Mouse (Mus musculus): Measurements from ENCODE around the gene Cdkn3. TPM values are rescaled to one million over a fixed set of nuclear protein-coding genes. Genes with fewer than 3 reads are reported as not detected.
A peak's percentile ranks its signal among the peaks of the same experiment; 100 is the strongest.
"Not testable (repeated sequence)": the region's sequence is repeated elsewhere in the genome, so short reads cannot be mapped to it uniquely, and the experiment has no call there.

Gene Cdkn3
- polyA plus RNA-seq, 1 experiment from 2014 or later: 108 TPM

DNA sequence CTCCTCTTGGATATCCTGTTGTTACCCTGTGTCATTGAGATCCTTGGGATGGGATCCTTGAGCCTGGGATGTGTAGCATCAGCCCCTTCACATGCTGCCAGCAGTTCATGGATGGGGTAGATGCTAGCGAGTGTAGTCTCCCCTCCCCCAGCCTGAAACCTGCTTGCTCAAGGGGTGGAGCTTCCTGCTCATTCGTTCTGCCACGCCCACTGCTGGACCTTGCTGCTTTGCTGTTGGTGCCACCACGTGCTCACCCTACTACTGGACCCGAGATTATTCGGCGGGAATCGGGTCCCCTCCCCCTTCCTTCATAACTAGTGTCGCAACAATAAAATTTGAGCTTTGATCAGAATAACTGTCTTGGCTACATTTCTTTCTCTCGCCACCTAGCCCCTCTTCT is 6.0 kb upstream of the Cdkn3 start:
- WGBS (ENCODE audit: insufficient replicate concordance): 55% methylated on average over 10 of the region's 10 CpGs
- ATAC-seq (ENCODE audit: insufficient read depth); H3K36me3 ChIP-seq (replicated peaks): not testable (repeated sequence)

DNA sequence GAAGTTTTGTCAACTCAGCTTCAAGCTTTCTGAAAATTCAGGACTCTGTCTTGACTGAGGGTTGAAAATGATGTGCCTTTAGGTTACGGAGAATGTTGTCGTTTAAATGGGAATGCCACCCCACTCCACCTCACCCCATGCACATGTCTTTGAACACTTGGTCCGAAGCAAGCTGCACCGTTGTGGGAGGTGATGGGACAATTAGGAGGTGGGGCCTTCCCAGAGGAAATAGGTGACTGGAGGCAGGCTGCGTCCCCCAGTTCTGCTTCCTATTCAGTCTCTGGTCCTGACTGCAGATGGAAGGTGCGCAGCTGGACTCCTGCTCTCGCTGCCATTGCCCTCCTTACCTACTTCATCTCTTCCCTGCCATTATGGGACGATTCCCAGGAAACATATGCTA is 4.5 kb upstream of the Cdkn3 start:
- Histone ChIP-seq H3K27ac (replicated peaks) (no peak overlapping the region), H3K4me1 (replicated peaks) (peaks cover 5% of the 10 kb centered on the region), H3K4me2 (no peak overlapping the region), H3K36me3 (replicated peaks) (no peaks in the 10 kb centered on the region), H3K4me3 (replicated peaks) (no peak overlapping the region), H3K27me3 (no peaks in the 10 kb centered on the region), H3K9me3 (replicated peaks) (no peaks in the 10 kb centered on the region), H3K9ac (no peak overlapping the region)
- WGBS (ENCODE audit: insufficient replicate concordance): 74% methylated on average over 8 of the region's 8 CpGs
- no peak for ATAC-seq (ENCODE audit: insufficient read depth)

More for the DNA sequence above, 6.0 kb upstream of the Cdkn3 start:
- H3K4me3 ChIP-seq (replicated peaks); H3K9ac ChIP-seq; H3K4me1 ChIP-seq (replicated peaks); H3K27me3 ChIP-seq; H3K4me2 ChIP-seq; H3K9me3 ChIP-seq (replicated peaks); H3K27ac ChIP-seq (replicated peaks): not testable (repeated sequence)

DNA sequence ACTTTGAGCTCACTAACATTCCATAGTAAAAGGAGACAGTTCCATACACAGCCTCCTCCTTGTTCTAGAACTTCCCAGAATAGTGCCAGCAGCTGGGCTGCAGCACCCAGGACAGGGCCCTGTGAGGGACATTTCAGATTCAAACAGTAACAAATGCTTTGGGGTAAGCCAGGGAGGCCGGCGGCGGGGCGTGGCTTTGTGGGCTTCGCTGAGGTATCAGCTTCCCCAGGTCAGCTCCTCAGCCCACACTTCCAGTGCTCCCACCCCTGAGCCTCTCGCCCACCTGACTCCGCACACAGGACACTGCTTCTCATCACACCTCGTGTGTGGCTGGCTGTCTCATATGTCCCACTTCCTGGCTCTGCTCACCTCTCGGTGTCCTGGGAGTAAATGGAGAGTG is 2.6 kb upstream of the Cdkn3 start:
- H3K9ac ChIP-seq: no peak overlapping the region

DNA sequence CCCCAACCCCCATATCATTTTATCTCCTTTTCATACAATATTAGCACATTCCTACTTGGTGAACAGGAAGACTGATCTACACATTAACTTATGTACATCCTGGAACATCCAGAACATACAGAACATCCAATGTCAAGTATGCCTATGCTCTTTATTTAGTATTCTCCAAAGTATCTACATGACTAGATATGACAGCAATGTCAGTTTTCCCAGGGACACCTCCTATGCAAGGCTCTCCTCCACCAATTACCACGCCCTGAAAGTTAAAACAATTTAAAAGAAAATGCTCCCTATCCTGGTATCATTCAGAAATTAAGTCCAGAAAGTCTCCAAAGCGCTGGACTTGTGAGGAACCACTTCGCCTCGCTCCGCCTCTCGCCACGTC is 379 bp upstream of the Cdkn3 start:
- WGBS (ENCODE audit: insufficient replicate concordance): 2% methylated on average over 7 of the region's 7 CpGs
- H3K4me3 ChIP-seq (replicated peaks): peak overlapping the region; percentile 79
- 0 out of 2 replicates have a peak overlapping the region, but pooled peaks have one; percentile 39 for H3K27ac ChIP-seq (replicated peaks)
- peaks cover 21% of the 10 kb centered on the region for H3K36me3 ChIP-seq (replicated peaks)
- no peak for ATAC-seq (ENCODE audit: insufficient read depth)
- peak overlapping the region; percentile 74 for H3K4me2 ChIP-seq
- no peaks in the 10 kb centered on the region for H3K27me3 ChIP-seq
- H3K9ac ChIP-seq: no peak overlapping the region
- H3K4me1 ChIP-seq (replicated peaks): peaks cover 21% of the 10 kb centered on the region
- no peaks in the 10 kb centered on the region for H3K9me3 ChIP-seq (replicated peaks)

More for the DNA sequence above, 2.6 kb upstream of the Cdkn3 start:
- 63% methylated on average over 9 of the region's 9 CpGs for WGBS (ENCODE audit: insufficient replicate concordance)
- Histone ChIP-seq H3K4me1 (replicated peaks) (peaks cover 18% of the 10 kb centered on the region), H3K4me2 (no peak overlapping the region), H3K27ac (replicated peaks) (no peak overlapping the region), H3K36me3 (replicated peaks) (0 out of 2 replicates have a peak, but pooled peaks cover 1% of the 10 kb centered on the region), H3K9me3 (replicated peaks) (no peaks in the 10 kb centered on the region), H3K4me3 (replicated peaks) (no peak overlapping the region), H3K27me3 (no peaks in the 10 kb centered on the region)
- ATAC-seq (ENCODE audit: insufficient read depth): no peak

DNA sequence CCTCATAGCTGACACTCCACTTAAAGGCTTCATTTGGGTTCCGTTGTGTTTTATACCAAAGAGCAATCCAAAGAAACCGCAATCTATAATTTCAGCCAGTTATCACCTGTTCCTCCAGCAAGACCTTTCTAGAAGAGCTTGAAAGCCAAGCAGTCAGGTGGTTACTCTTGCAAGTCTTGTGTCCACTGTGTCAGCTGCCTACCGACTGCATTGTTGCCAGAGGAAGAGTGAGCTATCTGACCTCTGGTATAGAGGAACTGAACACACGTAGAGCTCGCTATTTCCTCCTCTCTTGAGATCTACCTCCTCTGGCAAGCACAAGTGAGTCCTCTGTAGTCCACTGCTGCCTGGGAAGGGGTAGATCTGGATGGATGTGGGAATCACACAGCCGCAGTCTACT is 845 bp downstream of the Cdkn3 start:
- peak overlapping the region; percentile 81 for H3K27ac ChIP-seq (replicated peaks)
- H3K4me2 ChIP-seq: peak overlapping the region; percentile 74
- peaks cover 28% of the 10 kb centered on the region for H3K36me3 ChIP-seq (replicated peaks)
- 27% methylated on average over 6 of the region's 6 CpGs for WGBS (ENCODE audit: insufficient replicate concordance)
- peak overlapping the region; percentile 79 for H3K4me3 ChIP-seq (replicated peaks)
- no peaks in the 10 kb centered on the region for H3K9me3 ChIP-seq (replicated peaks)
- H3K27me3 ChIP-seq: no peaks in the 10 kb centered on the region
- peaks cover 21% of the 10 kb centered on the region for H3K4me1 ChIP-seq (replicated peaks)
- ATAC-seq (ENCODE audit: insufficient read depth): no peak
- H3K9ac ChIP-seq: peak overlapping the region; percentile 89

DNA sequence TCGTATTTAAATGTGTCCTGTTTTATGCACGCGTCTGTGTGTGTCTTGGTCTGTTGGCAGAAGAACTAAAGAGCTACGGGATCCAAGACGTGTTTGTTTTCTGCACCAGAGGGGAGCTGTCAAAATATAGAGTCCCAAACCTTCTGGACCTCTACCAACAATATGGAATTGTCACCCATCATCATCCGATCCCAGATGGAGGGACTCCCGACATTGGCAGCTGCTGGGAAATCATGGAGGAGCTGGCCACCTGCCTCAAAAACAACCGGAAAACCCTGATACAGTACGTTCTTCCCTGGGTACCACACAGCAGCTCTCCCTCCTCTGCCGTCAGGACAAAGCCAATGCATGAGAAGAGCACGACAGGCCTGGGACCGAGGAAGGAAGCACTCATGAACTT is 6.8 kb downstream of the Cdkn3 start:
- H3K4me2 ChIP-seq: no peak overlapping the region
- H3K9me3 ChIP-seq (replicated peaks): no peaks in the 10 kb centered on the region
- H3K4me3 ChIP-seq (replicated peaks): no peak overlapping the region
- H3K4me1 ChIP-seq (replicated peaks): 0 out of 2 replicates have a peak, but pooled peaks cover 3% of the 10 kb centered on the region
- no peaks in the 10 kb centered on the region for H3K27me3 ChIP-seq
- no peak overlapping the region for H3K9ac ChIP-seq
- ATAC-seq (ENCODE audit: insufficient read depth): no peak
- H3K36me3 ChIP-seq (replicated peaks): peaks cover 83% of the 10 kb centered on the region
- WGBS (ENCODE audit: insufficient replicate concordance): 75% methylated on average over 12 of the region's 12 CpGs
- no peak overlapping the region for H3K27ac ChIP-seq (replicated peaks)

DNA sequence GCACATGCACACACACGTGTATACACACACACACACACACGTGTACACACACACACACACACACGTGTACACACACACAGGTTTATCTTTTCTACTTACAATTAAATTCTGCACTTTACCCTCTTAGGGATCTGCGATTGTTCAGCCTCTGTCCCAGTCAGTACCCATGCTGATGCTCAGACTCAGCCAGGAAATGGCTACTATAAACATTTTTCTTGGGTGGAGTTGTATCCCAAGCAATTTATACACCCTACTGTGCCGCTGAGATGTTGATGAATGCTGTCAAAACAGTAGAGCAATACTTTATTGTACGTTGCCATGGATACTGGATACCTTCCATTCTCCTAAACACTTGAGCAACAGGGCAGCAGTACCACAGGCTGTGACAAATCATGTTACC is 9.7 kb downstream of the Cdkn3 start:
- no peak overlapping the region for H3K9ac ChIP-seq
- ATAC-seq (ENCODE audit: insufficient read depth): no peak
- no peaks in the 10 kb centered on the region for H3K4me1 ChIP-seq (replicated peaks)
- H3K27ac ChIP-seq (replicated peaks): no peak overlapping the region
- H3K36me3 ChIP-seq (replicated peaks): peaks cover 89% of the 10 kb centered on the region
- 78% methylated on average over 6 of the region's 6 CpGs for WGBS (ENCODE audit: insufficient replicate concordance)
- no peak overlapping the region for H3K4me3 ChIP-seq (replicated peaks)
- H3K4me2 ChIP-seq: no peak overlapping the region
- no peaks in the 10 kb centered on the region for H3K27me3 ChIP-seq
- H3K9me3 ChIP-seq (replicated peaks): no peaks in the 10 kb centered on the region

DNA sequence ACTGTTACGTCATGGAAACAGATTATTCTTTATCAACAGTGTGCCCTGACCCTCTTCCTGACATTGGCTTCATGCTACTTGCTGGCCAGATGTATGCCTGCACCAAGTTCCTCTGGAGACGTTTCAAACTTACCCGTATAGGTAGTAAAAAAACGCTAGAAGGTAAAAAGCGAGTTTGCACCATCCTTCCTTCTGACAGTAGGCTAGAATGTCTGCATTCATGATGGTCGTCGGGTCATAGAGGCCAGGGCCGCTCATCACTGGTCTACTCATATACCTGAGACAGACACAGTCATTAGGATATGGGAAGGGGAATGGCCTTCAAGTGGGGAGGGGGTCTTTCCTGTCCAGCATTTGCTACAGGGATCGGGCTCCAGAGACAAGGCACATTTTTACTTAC is 18.4 kb downstream of the Cdkn3 start:
- no peak for ATAC-seq (ENCODE audit: insufficient read depth)
- 90% methylated on average over 9 of the region's 9 CpGs for WGBS (ENCODE audit: insufficient replicate concordance)
- no peak overlapping the region for H3K4me3 ChIP-seq (replicated peaks)
- H3K9ac ChIP-seq: no peak overlapping the region
- peaks cover 88% of the 10 kb centered on the region for H3K36me3 ChIP-seq (replicated peaks)
- H3K4me2 ChIP-seq: no peak overlapping the region
- no peaks in the 10 kb centered on the region for H3K27me3 ChIP-seq
- peaks cover 3% of the 10 kb centered on the region; the same call in 1 of the 2 replicates for H3K4me1 ChIP-seq (replicated peaks)
- H3K27ac ChIP-seq (replicated peaks): no peak overlapping the region
- peaks cover 8% of the 10 kb centered on the region; the same call in 1 of the 2 replicates for H3K9me3 ChIP-seq (replicated peaks)

DNA sequence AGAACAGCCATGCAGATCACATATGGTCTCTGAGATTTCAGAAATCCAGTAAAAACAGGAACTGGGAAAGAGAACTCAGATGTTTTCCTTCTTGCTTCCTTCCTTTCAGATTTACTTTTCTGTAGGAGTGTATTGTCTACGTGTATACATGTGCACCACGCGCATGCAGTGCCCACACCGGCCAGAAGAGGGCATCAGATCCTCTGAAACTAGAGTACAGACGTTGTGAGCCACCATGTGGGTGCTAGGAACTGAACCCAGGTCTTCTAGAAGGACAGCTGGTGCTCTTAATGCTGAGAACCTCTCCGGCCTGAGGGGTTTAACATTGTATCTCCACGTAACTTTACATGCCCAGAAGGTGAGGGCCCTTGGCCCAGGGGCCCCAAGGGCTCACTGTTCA is 18.9 kb downstream of the Cdkn3 start:
- ATAC-seq (ENCODE audit: insufficient read depth): no peak
- Histone ChIP-seq H3K27me3 (no peaks in the 10 kb centered on the region), H3K4me2 (no peak overlapping the region), H3K9ac (no peak overlapping the region), H3K9me3 (replicated peaks) (peaks cover 8% of the 10 kb centered on the region; the same call in 1 of the 2 replicates), H3K27ac (replicated peaks) (no peak overlapping the region), H3K4me3 (replicated peaks) (no peak overlapping the region), H3K36me3 (replicated peaks) (peaks cover 85% of the 10 kb centered on the region), H3K4me1 (replicated peaks) (peaks cover 3% of the 10 kb centered on the region; the same call in 1 of the 2 replicates)
- WGBS (ENCODE audit: insufficient replicate concordance): 84% methylated on average over 7 of the region's 7 CpGs

DNA sequence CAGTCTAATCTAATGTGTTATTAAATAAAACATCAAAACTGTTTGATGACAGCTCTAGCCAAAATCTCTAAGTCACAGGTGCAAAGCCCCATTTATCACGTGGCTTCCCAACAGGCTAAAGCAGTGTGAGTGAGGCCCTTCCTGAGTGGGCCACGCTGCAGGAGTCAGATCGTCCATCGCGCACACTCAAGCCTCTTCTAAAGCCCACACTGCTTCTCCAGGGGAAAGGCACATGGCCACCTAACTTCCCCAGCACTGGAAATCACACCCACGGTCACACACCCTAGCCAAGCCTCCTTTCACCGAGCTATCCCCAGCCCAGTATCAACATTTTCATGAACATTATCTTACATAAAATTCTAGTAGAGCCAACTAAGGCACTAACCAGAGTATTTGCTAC is 20.7 kb downstream of the Cdkn3 start:
- 87% methylated on average over 7 of the region's 7 CpGs for WGBS (ENCODE audit: insufficient replicate concordance)
- Histone ChIP-seq H3K4me1 (replicated peaks) (peaks cover 9% of the 10 kb centered on the region), H3K36me3 (replicated peaks) (peaks cover 77% of the 10 kb centered on the region), H3K9ac (no peak overlapping the region), H3K27me3 (no peaks in the 10 kb centered on the region), H3K9me3 (replicated peaks) (peaks cover 8% of the 10 kb centered on the region; the same call in 1 of the 2 replicates), H3K4me3 (replicated peaks) (no peak overlapping the region), H3K27ac (replicated peaks) (no peak overlapping the region), H3K4me2 (no peak overlapping the region)
- no peak for ATAC-seq (ENCODE audit: insufficient read depth)

DNA sequence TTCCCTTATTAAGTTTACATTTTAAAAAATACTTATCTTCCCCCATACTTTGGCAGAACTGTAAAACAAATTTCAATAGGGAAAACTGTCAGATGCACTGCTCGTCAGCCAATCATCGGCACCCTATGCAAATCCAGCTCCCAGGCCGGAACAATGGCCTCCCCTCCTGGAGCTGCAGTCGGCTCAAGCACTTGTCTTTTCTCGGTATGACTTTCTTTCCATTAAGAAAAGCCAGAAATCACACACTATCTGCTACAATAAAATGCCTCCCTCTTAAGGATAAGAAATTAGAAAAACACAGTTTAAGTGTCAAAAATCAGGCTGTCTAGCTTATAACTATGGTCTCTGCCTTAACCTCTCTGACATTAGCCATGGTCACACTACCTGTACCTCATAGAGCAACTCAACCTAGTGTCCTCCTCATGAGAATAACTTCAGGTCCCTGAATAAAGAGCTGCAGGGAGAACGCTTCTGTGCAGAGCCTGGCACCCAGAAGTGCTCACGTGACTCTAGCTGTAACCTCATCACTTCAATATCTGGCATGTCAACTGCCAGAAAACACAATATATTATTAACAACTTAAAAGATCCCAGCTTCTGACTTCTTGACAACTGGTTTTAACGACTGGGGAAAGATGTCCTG is 22.0 kb downstream of the Cdkn3 start:
- 82% methylated on average over 8 of the region's 8 CpGs for WGBS (ENCODE audit: insufficient replicate concordance)
- ATAC-seq (ENCODE audit: insufficient read depth): no peak
- H3K4me1 ChIP-seq (replicated peaks): peaks cover 18% of the 10 kb centered on the region
- H3K36me3 ChIP-seq (replicated peaks): peaks cover 66% of the 10 kb centered on the region
- H3K27ac ChIP-seq (replicated peaks): no peak overlapping the region
- H3K9me3 ChIP-seq (replicated peaks): peaks cover 8% of the 10 kb centered on the region; the same call in 1 of the 2 replicates
- no peak overlapping the region for H3K4me3 ChIP-seq (replicated peaks)
- H3K4me2 ChIP-seq: no peak overlapping the region
- H3K27me3 ChIP-seq: no peaks in the 10 kb centered on the region
- no peak overlapping the region for H3K9ac ChIP-seq
